Mouse (Mus musculus) left cerebral cortex, postnatal 10 days (tissue): ENCODE data around the gene Robo4. TPM values are rescaled to one million over a fixed set of nuclear protein-coding genes. Genes with fewer than 3 reads are reported as not detected.

Experiments used
- DNase-seq, 2 experiments: peaks; one replicate each; pipeline ENCODE4 v3.0.0; 2021 to 2022; ENCODE audit warnings: low spot score in 2 of 2, mixed read lengths in 1 of 2; ENCODE audit errors: extremely low spot score in 1 of 2
- intact Hi-C: fragments of 180-260 bp; cut with DNase I; formaldehyde crosslinking; loops from one replicate; pipeline ENCODE4 v1.15.1; 2025
- total RNA-seq, 2 experiments: library from RNA; stranded (reverse); gene quantifications; 2 replicates each; pipeline ENCODE4 v1.2.3; 2021

Robo4 gene
- 1 to 10 TPM; 6.4 to 8.3 TPM for total RNA-seq

- peak in 1 of 2 experiments; percentile 65 for DNase-seq
- intact Hi-C loops: no loop called here
Measured at GRCm38 (mm10) chr9:37401802-37402201, at the start of gene Robo4. Gene Robo4, plus strand, starts transcription at chr9:37401897.

GRCm38 (mm10) chr9:37354485-37354884, 47.2 kb upstream of the Robo4 start:
- intact Hi-C loops: no loop called here
- no peak for DNase-seq

- DNase-seq: peak in 1 of 2 experiments; percentile 75
- intact Hi-C loops: no loop called here
Measured at GRCm38 (mm10) chr9:37358713-37359330, 42.9 kb upstream of the Robo4 start.

- intact Hi-C loops: no loop called here
- peak; percentile 53 to 81 for DNase-seq
Measured at GRCm38 (mm10) chr9:37359331-37360220, 42.1 kb upstream of the Robo4 start.

- no peak for DNase-seq
Measured at GRCm38 (mm10) chr9:37362084-37362483, 39.6 kb upstream of the Robo4 start.

GRCm38 (mm10) chr9:37362881-37363280, 38.8 kb upstream of the Robo4 start:
- DNase-seq: no peak
- intact Hi-C loops: no loop called here

More at GRCm38 (mm10) chr9:37362084-37362483, 39.6 kb upstream of the Robo4 start:
- intact Hi-C loops: no loop called here

GRCm38 (mm10) chr9:37363551-37363950, 38.1 kb upstream of the Robo4 start:
- intact Hi-C loops: no loop called here
- DNase-seq: no peak

- DNase-seq: no peak
- intact Hi-C loops: no loop called here
Measured at GRCm38 (mm10) chr9:37364392-37364791, 37.3 kb upstream of the Robo4 start.

DNA sequence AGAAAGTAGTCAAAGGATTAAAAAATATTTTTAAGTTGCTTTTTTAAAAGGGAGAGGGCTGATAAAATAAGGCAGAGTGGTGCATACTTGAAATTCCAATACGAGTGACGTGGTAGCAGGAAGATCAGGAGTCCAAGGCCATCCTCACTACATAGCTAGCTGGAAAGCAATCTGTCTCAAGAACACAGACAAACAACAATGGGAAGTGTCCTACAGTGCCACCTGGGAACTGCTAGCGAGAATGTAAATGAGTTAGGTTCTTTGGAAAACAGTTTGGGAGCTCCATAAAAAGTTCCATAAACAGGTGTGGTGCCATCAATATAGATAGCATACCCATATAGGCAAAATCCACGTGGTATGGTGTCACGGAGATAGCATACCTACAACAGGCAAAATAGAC, 36.0 kb upstream of the Robo4 start:
- no peak for DNase-seq
- intact Hi-C loops: no loop called here

- intact Hi-C loops: no loop called here
- peak in 1 of 2 experiments; percentile 60 for DNase-seq
Measured at GRCm38 (mm10) chr9:37367301-37368080, 34.2 kb upstream of the Robo4 start, which contains the start of gene Hepacam. Gene Hepacam, plus strand, starts transcription at chr9:37367351.

DNA sequence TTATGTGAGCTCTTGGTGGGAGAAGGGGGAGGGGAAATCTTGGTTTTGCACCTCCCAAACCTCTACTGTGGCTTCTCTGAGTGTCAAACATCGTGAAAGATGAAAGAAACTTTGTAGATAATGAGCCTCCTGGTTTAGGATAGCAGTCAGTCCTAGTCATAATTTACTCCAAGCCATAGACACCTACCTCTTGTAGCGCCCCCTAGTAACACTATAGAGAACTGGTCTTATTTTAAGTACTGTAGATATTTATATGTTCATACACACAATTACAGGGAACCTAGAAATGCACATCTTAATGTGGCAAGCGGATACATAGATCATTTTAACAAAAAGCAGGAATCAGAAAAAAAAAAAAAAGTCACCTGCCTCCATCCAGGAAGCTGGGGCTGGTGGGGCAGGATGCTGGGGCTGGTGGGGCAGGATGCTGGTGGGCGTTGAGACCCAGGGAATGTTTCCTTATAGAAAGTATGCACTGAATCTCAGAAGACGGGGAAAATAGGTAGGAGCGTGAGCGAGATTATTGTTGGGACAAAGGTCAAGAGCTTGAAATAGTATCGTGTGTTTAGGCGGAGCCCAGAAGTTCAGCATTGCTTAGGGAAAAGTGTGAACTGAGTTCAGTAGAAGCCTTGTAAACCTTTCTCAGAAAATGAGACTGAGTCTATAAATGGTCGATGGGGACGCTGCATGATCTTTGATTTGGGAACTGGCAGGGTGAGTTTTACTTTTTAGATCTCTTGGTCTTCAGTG, 33.4 kb upstream of the Robo4 start:
- no peak for DNase-seq
- intact Hi-C loops: no loop called here

DNA sequence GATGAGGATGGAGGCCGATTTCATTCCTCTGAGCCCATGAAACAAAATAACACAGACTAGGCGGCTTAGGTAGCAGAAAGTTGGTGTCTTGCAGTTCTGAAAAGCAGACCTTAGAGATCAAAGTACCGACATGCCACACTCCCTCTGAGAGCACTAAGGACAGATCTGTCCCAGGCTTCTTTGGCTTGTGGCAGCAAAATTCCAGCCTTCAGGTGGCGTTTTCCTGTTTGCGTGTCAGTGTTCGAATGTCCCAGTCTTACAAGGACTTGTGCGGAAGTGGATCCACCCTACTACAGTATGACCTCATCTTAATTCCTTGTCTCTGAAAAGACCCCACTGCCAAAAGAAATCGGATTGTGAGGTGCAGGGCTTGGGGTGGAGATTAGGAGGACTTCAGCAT, 32.8 kb upstream of the Robo4 start:
- DNase-seq: peak in 1 of 2 experiments; percentile 52
- intact Hi-C loops: no loop called here

- no peak for DNase-seq
- intact Hi-C loops: no loop called here
Measured at GRCm38 (mm10) chr9:37371232-37371801, 30.4 kb upstream of the Robo4 start.

GRCm38 (mm10) chr9:37375718-37376117, 26.0 kb upstream of the Robo4 start:
- intact Hi-C loops: no loop called here
- DNase-seq: no peak

DNA sequence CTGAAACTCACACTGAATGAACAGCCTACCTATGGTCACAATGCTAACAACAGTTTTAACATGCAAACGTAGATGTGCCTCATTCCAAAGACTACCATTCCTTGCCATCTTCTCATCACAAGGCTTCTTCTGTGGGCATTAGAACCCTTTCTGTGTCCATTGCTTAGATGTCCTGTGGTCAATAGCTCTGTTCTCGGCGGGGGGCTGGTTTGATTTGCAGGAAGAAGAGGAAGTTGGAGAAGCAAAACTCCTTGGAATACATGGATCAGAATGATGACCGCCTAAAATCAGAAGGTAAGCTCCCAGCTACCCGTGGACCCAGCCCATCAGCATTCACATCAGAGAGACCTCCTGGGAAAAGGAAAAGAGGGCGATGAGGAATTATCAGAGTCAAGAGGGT, 18.5 kb upstream of the Robo4 start:
- DNase-seq: no peak
- intact Hi-C loops: no loop called here

GRCm38 (mm10) chr9:37384284-37385182, 17.2 kb upstream of the Robo4 start:
- intact Hi-C loops: no loop called here
- peak in 1 of 2 experiments; percentile 67 for DNase-seq

GRCm38 (mm10) chr9:37390891-37391290, 10.8 kb upstream of the Robo4 start:
- intact Hi-C loops: no loop called here
- no peak for DNase-seq
